Mouse (Mus musculus): ENCODE measurements around the gene Mrfap1. TPM values are rescaled to one million over a fixed set of nuclear protein-coding genes. Genes with fewer than 3 reads are reported as not detected.

Gene Mrfap1
- polyA plus RNA-seq, 1 experiment from 2014 or later: 106 TPM

- Histone ChIP-seq H3K4me2 (ENCODE audit: low read depth, low read length) (peak within 1 kb of the TSS; percentile 90), H3K9me3 (replicated peaks; ENCODE audit: control insufficient read depth, low read length) (no peaks in the 10 kb centered on the region), H3K9ac (ENCODE audit: low read depth, low read length) (peak within 1 kb of the TSS; percentile 81), H3K36me3 (ENCODE audit: control insufficient read depth, insufficient read depth) (no peaks in the 10 kb centered on the region; the same call in 1 of the 2 replicates), H3K4me3 (ENCODE audit: low read depth, low read length) (peak within 1 kb of the TSS; percentile 78), H3K4me1 (ENCODE audit: control insufficient read depth, low read depth, low read length) (peaks cover 14% of the 10 kb centered on the region), H3K27ac (ENCODE audit: low read length) (peak within 1 kb of the TSS; percentile 50; the same call in 1 of the 2 replicates), H3K27me3 (ENCODE audit: control insufficient read depth, insufficient read depth, low read depth, low read length) (no peaks in the 10 kb centered on the region)
- 1% methylated on average over 46 of the region's 46 CpGs for WGBS (ENCODE audit: insufficient replicate concordance)
- peak; percentile 83 for ATAC-seq (ENCODE audit: low read depth)
These were observed 33.6 kb upstream of the Mrfap1 start, which contains the start of gene Man2b2 for GRCm38 (mm10) chr5:36829913-36830879. TSS of gene Man2b2 (minus strand) at chr5:36830653.

DNA sequence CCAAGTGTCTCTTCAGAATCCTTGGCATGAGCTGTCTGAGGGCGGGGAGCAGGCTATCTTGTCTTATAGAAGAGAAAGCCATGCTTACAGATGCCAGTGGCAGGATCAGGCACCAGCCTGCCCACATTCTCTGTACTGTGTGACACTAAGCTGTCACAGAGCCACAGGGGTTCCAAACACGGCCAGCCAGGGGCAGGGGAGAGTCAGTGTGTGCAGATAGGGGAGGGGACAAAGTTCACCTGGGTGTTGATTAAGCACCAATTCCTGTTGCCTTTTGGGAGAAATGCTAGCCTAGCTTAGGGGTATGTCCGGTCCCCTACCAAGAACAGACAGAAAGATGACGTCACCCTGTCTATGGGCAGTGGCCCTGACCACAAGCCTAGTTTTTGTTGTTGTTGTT, 32.5 kb upstream of the Mrfap1 start:
- Histone ChIP-seq H3K27ac (ENCODE audit: low read length) (no peak overlapping the region), H3K27me3 (ENCODE audit: control insufficient read depth, insufficient read depth, low read depth, low read length) (no peaks in the 10 kb centered on the region), H3K9ac (ENCODE audit: low read depth, low read length) (no peak overlapping the region), H3K4me3 (ENCODE audit: low read depth, low read length) (no peak overlapping the region), H3K4me1 (ENCODE audit: control insufficient read depth, low read depth, low read length) (peaks cover 14% of the 10 kb centered on the region), H3K4me2 (ENCODE audit: low read depth, low read length) (peak overlapping the region; percentile 90), H3K36me3 (ENCODE audit: control insufficient read depth, insufficient read depth) (no peaks in the 10 kb centered on the region; the same call in 1 of the 2 replicates), H3K9me3 (replicated peaks; ENCODE audit: control insufficient read depth, low read length) (no peaks in the 10 kb centered on the region)
- ATAC-seq (ENCODE audit: low read depth): peak; percentile 52; the same call in 1 of the 2 replicates
- 69% methylated on average over 4 of the region's 4 CpGs for WGBS (ENCODE audit: insufficient replicate concordance)

GRCm38 (mm10) chr5:36822907-36823306, 26.3 kb upstream of the Mrfap1 start:
- Histone ChIP-seq H3K27ac (ENCODE audit: low read length) (no peak overlapping the region), H3K4me1 (ENCODE audit: control insufficient read depth, low read depth, low read length) (no peaks in the 10 kb centered on the region), H3K4me3 (ENCODE audit: low read depth, low read length) (no peak overlapping the region), H3K9me3 (replicated peaks; ENCODE audit: control insufficient read depth, low read length) (no peaks in the 10 kb centered on the region), H3K9ac (ENCODE audit: low read depth, low read length) (no peak overlapping the region), H3K36me3 (ENCODE audit: control insufficient read depth, insufficient read depth) (peaks cover 8% of the 10 kb centered on the region), H3K27me3 (ENCODE audit: control insufficient read depth, insufficient read depth, low read depth, low read length) (no peaks in the 10 kb centered on the region), H3K4me2 (ENCODE audit: low read depth, low read length) (no peak overlapping the region)
- WGBS (ENCODE audit: insufficient replicate concordance): 79% methylated on average over 4 of the region's 4 CpGs
- ATAC-seq (ENCODE audit: low read depth): no peak

DNA sequence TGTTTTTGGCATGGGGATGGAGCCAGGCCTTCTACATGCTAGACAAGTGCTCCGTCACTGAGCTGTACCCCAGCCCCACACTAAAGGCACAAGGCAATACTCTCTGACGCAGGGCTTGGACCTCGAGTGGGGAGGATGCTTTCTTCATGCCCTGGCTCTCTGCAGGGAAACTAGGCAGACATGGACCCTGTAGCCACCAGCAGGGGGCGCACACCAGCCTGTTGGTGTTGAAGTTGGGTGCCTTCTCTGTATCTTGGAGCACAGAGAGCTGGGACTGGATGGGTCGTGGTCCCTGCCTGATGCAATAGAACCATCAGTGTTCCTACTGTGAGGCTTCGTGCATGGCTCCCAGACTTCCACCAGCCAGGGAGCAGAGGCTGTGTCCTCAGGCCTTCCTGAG, 23.6 kb upstream of the Mrfap1 start:
- WGBS (ENCODE audit: insufficient replicate concordance): 38% methylated on average over 6 of the region's 6 CpGs
- no peak overlapping the region for H3K27ac ChIP-seq (ENCODE audit: low read length)
- no peak overlapping the region for H3K4me3 ChIP-seq (ENCODE audit: low read depth, low read length)
- H3K4me2 ChIP-seq (ENCODE audit: low read depth, low read length): no peak overlapping the region
- no peak for ATAC-seq (ENCODE audit: low read depth)
- H3K9me3 ChIP-seq (replicated peaks; ENCODE audit: control insufficient read depth, low read length): no peaks in the 10 kb centered on the region
- no peak overlapping the region for H3K9ac ChIP-seq (ENCODE audit: low read depth, low read length)
- no peaks in the 10 kb centered on the region for H3K27me3 ChIP-seq (ENCODE audit: control insufficient read depth, insufficient read depth, low read depth, low read length)
- H3K36me3 ChIP-seq (ENCODE audit: control insufficient read depth, insufficient read depth): peaks cover 8% of the 10 kb centered on the region
- H3K4me1 ChIP-seq (ENCODE audit: control insufficient read depth, low read depth, low read length): no peaks in the 10 kb centered on the region

- H3K4me2 ChIP-seq (ENCODE audit: low read depth, low read length): no peak overlapping the region
- WGBS (ENCODE audit: insufficient replicate concordance): 65% methylated on average over 5 of the region's 5 CpGs
- peaks cover 10% of the 10 kb centered on the region for H3K36me3 ChIP-seq (ENCODE audit: control insufficient read depth, insufficient read depth)
- no peaks in the 10 kb centered on the region for H3K9me3 ChIP-seq (replicated peaks; ENCODE audit: control insufficient read depth, low read length)
- no peaks in the 10 kb centered on the region for H3K4me1 ChIP-seq (ENCODE audit: control insufficient read depth, low read depth, low read length)
- no peaks in the 10 kb centered on the region for H3K27me3 ChIP-seq (ENCODE audit: control insufficient read depth, insufficient read depth, low read depth, low read length)
- ATAC-seq (ENCODE audit: low read depth): no peak
- no peak overlapping the region for H3K4me3 ChIP-seq (ENCODE audit: low read depth, low read length)
- no peak overlapping the region for H3K27ac ChIP-seq (ENCODE audit: low read length)
- no peak overlapping the region for H3K9ac ChIP-seq (ENCODE audit: low read depth, low read length)
These were observed 23.2 kb upstream of the Mrfap1 start for GRCm38 (mm10) chr5:36819742-36820141.

DNA sequence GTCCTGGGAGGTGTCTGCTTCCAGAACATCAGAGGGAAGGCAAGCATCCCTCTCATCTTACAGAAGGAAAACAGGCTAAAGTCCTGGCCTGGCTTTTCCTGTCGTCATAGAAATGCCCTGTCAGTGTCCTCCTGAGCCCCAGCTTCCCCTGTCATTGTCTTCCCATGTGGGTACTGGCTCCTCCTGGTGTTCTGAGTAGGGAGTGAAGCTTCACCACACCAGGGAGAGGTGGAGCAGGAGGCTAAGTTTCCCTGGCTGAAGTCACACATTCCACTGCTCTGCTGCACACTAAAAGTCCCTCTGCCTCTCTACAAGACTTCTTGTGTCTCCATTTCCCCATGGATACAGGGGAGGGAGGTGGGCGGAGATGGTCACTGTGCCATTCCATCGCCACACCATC, 21.2 kb upstream of the Mrfap1 start:
- ATAC-seq (ENCODE audit: low read depth): no peak
- Histone ChIP-seq H3K4me2 (ENCODE audit: low read depth, low read length) (no peak overlapping the region), H3K27ac (ENCODE audit: low read length) (no peak overlapping the region), H3K4me3 (ENCODE audit: low read depth, low read length) (no peak overlapping the region), H3K9ac (ENCODE audit: low read depth, low read length) (no peak overlapping the region), H3K27me3 (ENCODE audit: control insufficient read depth, insufficient read depth, low read depth, low read length) (no peaks in the 10 kb centered on the region), H3K9me3 (replicated peaks; ENCODE audit: control insufficient read depth, low read length) (no peaks in the 10 kb centered on the region), H3K36me3 (ENCODE audit: control insufficient read depth, insufficient read depth) (peaks cover 4% of the 10 kb centered on the region), H3K4me1 (ENCODE audit: control insufficient read depth, low read depth, low read length) (no peaks in the 10 kb centered on the region)
- WGBS (ENCODE audit: insufficient replicate concordance): 55% methylated on average over 3 of the region's 3 CpGs

DNA sequence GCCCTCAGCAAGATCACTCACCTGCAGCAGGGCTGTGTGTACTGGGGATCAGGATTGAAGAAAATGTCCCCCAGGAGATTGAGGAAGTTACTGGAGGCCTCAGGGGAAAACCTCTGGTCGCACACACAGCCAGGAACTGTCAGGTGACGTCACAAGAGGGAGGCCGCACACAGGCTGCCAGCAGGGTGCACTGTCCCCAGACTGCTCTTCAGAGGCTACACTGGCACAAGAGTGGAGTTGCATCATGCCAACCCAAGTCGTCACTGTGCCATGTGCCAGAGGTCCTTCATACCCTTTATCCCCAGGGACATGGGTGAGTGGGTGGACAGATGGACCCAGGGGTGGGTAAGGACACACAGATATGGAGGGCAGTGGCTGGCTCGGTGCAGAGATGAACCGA, 18.0 kb upstream of the Mrfap1 start:
- ATAC-seq (ENCODE audit: low read depth): no peak
- H3K4me2 ChIP-seq (ENCODE audit: low read depth, low read length): no peak overlapping the region
- WGBS (ENCODE audit: insufficient replicate concordance): 58% methylated on average over 6 of the region's 6 CpGs

GRCm38 (mm10) chr5:36811413-36811812, 14.8 kb upstream of the Mrfap1 start:
- H3K9ac ChIP-seq (ENCODE audit: low read depth, low read length): no peak overlapping the region
- H3K4me3 ChIP-seq (ENCODE audit: low read depth, low read length): no peak overlapping the region
- WGBS (ENCODE audit: insufficient replicate concordance): 28% methylated on average over 3 of the region's 3 CpGs
- peaks cover 2% of the 10 kb centered on the region; the same call in 1 of the 2 replicates for H3K36me3 ChIP-seq (ENCODE audit: control insufficient read depth, insufficient read depth)
- H3K4me1 ChIP-seq (ENCODE audit: control insufficient read depth, low read depth, low read length): no peaks in the 10 kb centered on the region
- H3K27ac ChIP-seq (ENCODE audit: low read length): no peak overlapping the region
- H3K4me2 ChIP-seq (ENCODE audit: low read depth, low read length): no peak overlapping the region
- ATAC-seq (ENCODE audit: low read depth): 0 out of 2 replicates have a peak, but pooled peaks have one; percentile 22
- no peaks in the 10 kb centered on the region for H3K9me3 ChIP-seq (replicated peaks; ENCODE audit: control insufficient read depth, low read length)
- H3K27me3 ChIP-seq (ENCODE audit: control insufficient read depth, insufficient read depth, low read depth, low read length): no peaks in the 10 kb centered on the region

More for the DNA sequence above, 18.0 kb upstream of the Mrfap1 start:
- Histone ChIP-seq H3K9me3 (replicated peaks; ENCODE audit: control insufficient read depth, low read length) (no peaks in the 10 kb centered on the region), H3K9ac (ENCODE audit: low read depth, low read length) (no peak overlapping the region), H3K27me3 (ENCODE audit: control insufficient read depth, insufficient read depth, low read depth, low read length) (no peaks in the 10 kb centered on the region), H3K4me1 (ENCODE audit: control insufficient read depth, low read depth, low read length) (no peaks in the 10 kb centered on the region), H3K27ac (ENCODE audit: low read length) (no peak overlapping the region), H3K36me3 (ENCODE audit: control insufficient read depth, insufficient read depth) (peaks cover 2% of the 10 kb centered on the region), H3K4me3 (ENCODE audit: low read depth, low read length) (no peak overlapping the region)

DNA sequence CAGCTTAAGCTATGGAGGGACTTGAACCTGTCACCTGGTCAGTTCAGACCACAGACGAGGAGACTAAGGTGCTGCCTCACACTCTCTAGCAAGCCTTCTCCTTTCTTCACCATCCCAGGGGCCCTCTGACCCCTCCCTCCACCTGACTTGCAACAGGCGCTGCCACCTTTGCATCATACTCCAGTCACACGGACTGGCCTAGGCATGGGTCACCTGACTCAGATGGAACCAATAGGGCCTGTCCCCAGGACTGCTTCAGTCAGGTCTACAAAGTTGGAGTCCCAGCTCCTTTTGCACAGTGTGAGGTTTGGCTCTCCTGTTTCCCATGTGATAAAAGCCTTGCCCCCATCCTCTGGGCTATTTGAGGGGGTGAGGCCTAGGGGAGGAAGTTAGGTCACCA, 14.1 kb upstream of the Mrfap1 start:
- H3K9me3 ChIP-seq (replicated peaks; ENCODE audit: control insufficient read depth, low read length): no peaks in the 10 kb centered on the region
- H3K27ac ChIP-seq (ENCODE audit: low read length): no peak overlapping the region
- no peak overlapping the region for H3K4me2 ChIP-seq (ENCODE audit: low read depth, low read length)
- 66% methylated on average over 3 of the region's 3 CpGs for WGBS (ENCODE audit: insufficient replicate concordance)
- H3K27me3 ChIP-seq (ENCODE audit: control insufficient read depth, insufficient read depth, low read depth, low read length): no peaks in the 10 kb centered on the region
- peak; percentile 37 for ATAC-seq (ENCODE audit: low read depth)
- no peak overlapping the region for H3K4me3 ChIP-seq (ENCODE audit: low read depth, low read length)
- peaks cover 2% of the 10 kb centered on the region; the same call in 1 of the 2 replicates for H3K36me3 ChIP-seq (ENCODE audit: control insufficient read depth, insufficient read depth)
- no peak overlapping the region for H3K9ac ChIP-seq (ENCODE audit: low read depth, low read length)
- H3K4me1 ChIP-seq (ENCODE audit: control insufficient read depth, low read depth, low read length): no peaks in the 10 kb centered on the region

Measured in liver, embryonic 16.5 days (tissue).